Mouse (Mus musculus): ENCODE measurements around the gene Sesn3.
A peak's percentile ranks its signal among the peaks of the same experiment; 100 is the strongest.
"Not testable (repeated sequence)": the region's sequence is repeated elsewhere in the genome, so short reads cannot be mapped to it uniquely, and the experiment has no call there.

Sesn3 gene

DNA sequence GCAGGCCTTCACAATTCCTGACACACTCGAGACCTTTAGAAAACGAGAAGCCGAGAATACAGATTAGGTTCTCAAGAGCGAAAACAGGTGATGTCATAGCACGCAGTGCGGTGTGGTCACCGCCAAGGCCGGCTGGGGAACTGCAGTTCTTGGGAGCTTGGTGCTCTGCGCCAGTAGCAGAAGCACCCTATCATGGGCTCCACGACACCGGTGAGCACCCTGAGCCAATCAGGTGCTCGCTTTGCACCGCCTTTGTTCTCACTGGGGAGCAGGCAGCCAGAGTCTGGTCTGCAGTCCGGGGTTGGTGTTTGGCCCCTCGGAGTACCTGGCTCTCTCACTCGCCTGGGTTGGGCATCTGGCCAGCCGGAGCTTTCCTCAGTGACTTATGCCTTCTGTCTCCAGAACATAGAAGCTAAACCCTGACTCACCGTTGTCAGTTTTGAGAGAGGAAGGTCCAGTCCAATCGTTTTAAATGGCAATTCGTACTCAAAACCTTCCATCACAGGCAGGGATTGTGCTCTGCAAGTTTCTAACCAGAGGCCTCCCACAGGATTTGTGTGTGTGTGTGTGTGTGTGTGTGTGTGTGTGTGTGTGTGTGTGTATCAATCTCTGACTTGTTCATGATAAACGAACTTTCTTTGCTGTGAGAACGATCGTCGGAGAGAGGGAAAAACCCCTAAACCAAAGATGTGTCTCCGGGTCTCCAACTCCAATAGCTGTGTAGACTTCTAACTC lies at the start of gene Sesn3:
Sesn3 (plus strand) TSS at position 82 of the 735 bp plus-strand sequence.
- DNase-seq (ENCODE audit: low read depth, low spot score) = peak; percentile 66

DNA sequence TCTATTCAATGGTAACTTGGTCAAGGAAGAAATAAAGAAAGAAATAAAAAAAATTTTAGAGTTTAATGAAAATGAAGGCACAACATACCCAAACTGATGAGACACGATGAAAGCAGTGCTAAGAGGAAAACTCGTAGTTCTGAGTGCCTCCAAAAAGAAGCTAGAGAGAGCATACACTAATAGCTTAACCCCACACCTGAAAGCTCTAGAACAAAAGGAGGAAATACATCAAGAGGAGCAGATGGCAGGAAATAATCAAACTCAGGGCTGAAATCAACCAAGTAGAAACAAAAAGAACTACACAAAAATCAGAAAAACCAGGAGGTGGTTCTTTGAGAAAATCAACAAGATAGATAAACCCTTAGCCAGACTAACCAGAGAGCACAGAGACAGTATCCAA lies 47.8 kb upstream of the Sesn3 start:
- DNase-seq (ENCODE audit: low read depth, low spot score) = not testable (repeated sequence)

DNA sequence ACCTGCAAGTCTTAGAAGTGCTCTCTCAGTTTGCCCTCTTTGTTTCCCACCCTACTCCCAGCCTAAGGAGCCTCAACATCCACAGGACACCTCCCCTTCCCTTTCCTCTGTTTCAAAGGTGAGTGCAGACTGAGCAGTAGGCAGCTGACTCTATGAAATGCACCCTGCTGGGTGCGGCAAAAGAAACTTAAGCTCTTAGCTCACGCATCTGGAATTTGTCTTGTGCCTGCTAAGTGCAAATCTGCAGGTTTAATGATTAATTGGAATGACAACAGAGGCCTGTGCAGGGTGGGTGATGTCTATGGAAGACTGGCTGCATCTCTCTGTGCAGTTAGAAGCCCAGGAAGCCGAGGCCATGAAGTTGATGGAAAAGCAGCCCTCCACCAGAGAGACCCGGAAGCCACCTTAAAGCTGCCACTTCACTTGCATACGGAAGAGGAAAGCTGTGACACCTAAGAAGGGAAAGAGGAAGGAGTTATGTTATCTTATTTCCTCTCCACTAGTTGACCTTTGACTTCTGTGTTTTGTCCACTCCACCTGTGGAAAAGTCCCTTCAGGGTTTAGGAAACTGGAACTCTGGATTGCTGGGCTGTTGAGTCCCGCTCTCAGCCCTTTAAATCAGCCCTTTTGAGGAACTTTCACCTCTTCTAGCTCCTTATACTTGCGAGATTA lies 41.0 kb upstream of the Sesn3 start:
- DNase-seq (ENCODE audit: low read depth, low spot score) = no peak

DNA sequence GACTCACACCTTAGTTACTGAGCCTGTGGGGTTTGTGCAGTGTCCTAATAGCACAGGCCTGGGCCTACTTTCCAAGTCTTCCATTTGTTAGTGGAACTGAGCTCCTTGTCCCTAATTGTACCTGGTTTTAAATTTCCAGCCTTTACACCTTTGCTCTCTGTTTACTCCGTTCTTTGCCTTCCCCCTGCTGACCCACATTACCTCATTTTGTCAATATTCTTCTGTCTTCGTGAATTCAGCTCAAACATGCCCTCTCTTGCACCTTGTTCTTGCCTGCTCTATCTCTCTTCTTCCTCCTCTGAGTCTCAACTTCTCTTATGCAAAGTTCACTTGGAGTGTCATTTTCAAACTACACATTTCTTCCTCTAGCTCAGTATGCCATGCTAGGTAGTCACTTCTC lies 39.6 kb upstream of the Sesn3 start:
- DNase-seq (ENCODE audit: low read depth, low spot score) = no peak

DNA sequence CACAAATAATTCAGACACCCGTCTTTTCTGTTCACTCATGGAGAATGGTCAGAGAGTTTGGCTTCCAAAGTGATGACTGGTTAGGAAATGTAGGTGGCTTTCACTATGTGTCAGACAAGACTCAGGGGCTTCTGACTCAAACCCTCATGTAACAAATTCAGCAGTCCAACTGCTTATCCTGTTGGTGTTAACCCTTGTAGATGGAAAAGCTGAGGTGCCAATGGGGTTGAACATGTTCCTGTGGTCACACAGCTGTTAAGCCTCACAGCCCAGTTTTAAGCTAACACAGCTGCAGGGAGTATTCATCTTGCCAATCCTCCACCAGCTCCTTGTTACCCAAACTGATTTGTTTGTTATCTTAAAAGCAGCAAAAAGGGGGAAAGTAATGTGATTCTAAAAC lies 33.9 kb upstream of the Sesn3 start:
- not testable (repeated sequence) for DNase-seq (ENCODE audit: low read depth, low spot score)

DNA sequence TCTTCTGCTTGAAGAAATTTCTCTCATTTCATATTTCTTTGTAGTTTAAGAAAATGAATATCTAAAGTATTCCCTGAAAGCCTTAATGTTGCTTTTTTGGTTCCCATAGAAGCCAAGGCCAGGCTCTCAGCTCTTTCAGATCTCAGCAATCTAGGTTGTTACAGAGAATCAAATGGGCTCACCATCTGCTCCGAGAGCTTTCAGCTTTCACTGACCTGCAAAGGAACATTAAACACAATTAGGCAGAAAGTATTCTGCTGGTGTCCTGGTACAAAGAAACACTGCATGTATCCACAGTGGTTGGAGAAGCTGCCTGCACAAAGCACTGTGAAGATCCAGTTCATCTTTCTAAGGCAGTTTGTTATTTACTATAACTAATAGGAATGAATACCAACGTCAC lies 32.6 kb upstream of the Sesn3 start:
- no peak for DNase-seq (ENCODE audit: low read depth, low spot score)

DNA sequence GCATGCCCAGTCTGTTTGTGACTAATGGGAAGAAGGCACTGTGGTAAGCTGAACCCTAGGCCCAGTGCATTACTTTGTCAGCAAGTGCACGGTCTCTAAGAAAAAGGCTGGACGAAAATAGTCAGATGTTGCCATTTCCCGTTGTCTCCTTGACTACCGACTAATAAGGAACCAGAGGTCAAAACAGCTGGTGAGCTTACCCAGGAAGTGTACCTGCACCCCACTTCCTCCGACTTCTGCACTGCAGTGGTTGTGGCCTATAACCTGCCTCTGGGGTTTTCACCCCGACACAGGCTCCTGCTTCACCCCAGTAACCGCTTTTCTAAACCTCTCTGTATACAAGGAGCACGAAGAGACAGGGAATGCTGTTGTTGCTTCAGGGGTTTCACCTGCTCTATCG lies 30.3 kb upstream of the Sesn3 start:
- no peak for DNase-seq (ENCODE audit: low read depth, low spot score)

DNA sequence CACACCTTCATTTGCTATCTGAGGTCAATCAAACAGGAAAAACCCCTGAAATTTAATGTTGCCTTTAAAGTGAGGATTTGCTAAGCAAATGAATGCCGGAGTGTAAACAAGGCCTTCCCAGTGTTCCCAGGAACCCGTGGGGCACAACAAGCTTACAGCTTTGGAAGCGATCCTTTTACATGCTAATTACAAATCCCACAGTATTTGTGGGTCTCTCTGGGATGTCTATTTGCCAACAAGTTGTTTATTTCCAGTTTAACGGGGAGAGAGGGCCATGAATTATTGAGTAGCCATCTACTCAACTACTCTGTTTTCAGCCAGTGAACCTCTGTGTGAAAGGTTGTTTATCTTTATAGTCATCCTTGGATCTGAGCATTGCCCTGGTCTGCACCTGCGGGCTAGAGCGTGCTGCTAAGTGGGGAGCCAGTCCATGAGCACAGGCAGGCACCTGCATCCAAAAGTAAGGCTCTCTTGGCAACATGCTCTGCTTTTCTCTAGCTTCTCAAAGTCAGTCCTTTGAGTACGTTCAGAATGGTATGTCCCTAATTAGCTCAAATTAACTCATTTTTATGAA lies 29.8 kb upstream of the Sesn3 start:
- DNase-seq (ENCODE audit: low read depth, low spot score) = no peak

DNA sequence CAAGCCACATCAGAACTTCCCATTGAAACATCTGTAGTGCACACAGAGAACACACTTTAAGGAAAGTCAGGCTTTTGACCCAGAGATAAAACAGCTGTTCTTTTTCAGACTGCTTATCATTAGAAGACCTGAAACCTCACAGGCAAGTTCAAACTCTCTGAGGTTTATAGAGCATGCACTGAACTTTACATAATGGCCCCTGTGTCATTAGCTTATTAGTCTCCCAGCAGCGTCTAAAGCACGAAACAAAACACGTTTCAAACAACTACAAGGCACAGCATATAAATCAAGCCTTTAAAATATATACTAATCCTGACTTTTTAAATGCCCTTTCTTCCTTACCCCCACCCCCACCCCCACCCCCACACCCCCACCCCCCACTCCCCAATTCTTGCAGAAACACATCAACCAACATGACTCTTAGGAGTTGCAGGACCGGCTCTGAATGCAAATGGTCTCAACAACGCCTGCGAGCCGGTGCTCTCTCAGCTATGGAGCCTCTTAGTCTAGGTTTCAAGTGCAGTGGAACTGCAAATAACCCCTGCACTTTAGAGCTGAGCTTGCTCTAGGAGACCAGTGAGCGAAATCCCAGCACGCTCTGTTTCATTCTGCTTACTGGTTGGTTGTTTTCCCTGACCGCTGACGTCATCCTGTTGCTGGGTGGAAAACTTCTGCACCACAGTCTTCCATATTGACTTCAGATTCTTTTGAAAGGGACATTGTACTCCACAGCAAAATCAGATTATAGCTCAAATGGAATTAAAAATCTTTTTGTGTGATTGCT lies 28.7 kb upstream of the Sesn3 start:
- peak; percentile 57 for DNase-seq (ENCODE audit: low read depth, low spot score)

DNA sequence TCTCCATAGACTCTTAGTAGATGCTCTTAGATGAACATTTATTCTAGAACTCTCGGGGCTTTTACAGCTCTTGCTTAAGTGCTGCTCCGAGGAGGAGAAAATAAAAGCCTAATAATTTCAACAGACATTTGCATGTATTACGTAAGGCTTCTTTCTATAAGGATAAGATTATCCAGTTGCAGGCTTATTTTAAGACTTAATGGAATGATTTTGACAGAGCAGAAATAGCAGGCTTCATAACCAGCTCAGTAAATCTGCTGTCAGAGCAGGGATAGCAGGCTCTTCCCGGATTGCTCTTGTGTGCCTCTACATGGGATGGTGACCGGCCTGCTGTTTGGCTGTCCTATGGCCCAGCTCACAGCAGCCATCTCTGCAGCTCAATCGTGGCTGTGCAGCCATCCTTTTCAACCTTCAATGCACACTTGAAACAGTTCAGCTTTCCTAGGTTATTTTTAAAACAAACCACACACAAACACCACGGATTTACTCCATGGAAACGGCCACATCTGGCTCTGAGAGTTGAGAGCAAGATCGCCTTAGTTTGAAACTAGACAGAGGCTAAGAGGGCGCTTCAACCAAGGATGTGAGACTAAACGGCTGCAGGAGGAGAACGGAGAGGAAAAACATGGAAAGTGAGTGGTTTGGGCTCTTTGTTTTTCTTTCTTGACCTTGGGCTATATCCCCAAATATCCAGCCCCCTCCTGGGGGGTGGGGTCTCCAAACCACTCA lies 27.2 kb upstream of the Sesn3 start:
- no peak for DNase-seq (ENCODE audit: low read depth, low spot score)

DNA sequence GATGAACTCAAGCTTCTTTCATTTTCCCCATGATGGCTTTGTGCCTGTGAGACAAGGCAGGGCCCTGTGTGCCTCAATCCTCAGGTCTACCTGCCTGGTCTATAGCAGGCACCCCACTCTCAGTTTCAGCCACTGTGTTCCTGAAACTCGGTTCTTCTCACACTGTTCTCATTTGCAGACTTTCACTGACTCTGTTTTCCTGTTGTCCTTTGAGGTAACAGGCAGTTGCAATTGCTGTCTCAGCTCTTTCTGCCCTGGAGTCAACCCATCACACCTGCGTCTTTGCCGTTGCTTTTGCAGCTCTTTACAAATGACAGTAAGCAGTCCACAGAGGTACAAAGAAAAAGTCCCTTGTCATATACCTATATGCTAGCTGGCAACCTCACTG lies 26.7 kb upstream of the Sesn3 start:
- no peak for DNase-seq (ENCODE audit: low read depth, low spot score)

DNA sequence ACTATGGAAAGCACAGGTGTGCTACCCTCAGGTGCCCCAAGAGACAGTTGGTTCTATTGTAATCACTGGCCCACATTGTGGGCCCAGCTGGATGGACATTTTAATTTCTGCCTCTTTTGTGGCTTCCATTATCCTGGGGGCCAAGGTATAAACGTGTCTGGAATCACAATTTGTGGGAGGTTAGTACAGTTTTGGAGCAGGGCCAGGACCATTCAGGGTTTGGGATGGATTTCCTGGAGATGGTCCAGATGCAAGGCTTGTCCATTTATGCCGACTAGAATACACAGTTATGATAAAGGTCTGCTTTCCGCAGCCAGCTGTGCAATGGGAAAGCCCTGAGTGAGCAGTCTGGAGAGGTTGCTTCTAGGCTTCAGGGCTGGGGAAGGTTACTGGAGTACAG lies 13.7 kb upstream of the Sesn3 start:
- no peak for DNase-seq (ENCODE audit: low read depth, low spot score)

DNA sequence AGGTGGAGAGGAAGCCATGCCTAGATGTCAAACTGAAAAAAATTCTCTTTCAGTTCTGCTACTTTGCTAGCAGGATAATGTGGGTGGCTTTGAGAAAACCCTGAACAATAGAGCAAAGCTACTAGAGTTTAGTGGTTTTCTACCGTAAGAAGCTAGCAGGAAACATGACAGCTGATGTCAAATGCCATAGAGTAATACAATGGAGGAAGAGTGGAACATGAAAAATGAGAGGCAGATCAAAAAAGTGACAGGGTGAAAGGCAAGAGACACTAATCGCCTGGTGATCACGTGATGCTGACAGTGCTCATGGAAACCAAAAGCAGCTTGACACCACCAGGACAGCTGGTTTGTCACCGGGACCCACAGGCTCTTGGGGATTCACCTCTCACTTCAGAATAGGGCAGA lies 12.3 kb upstream of the Sesn3 start:
- no peak for DNase-seq (ENCODE audit: low read depth, low spot score)

DNA sequence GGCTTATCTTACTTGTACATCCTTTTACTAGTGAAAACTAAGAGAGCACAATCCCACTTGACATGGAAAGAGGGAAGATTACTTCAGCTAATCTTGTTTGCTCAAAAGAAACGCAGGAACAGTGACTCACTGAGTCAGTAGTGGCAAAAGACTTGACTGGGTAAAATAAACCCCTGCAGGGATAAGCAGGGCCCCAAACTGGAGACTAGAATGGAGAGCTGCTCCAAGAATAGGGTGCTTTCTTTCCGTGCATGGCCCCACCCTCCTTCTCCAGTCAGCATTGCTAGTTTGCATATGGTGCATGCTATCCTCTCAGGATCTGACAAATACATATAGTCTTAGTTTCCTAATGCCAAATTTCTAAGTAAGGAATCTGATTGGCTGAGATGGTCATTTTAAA lies 8.4 kb upstream of the Sesn3 start:
- no peak for DNase-seq (ENCODE audit: low read depth, low spot score)

DNA sequence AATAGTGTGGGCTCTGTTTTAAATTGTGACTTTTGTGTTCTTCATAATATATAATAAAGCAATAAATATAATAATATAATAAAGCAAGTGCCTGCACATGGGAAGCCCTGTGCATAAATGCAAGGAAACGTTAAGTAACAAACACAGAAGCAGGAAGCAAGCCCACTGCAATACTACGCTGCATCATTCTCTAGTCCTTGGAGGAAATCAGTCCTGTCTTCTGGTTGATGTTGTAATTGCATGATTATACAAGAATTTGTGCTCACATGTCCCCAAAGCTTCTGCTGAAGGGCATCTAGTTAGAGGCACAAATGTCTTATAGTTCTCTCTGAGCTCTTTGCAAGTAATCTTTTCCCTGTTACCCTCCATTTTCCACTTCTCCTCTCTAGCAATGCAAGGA lies 6.3 kb upstream of the Sesn3 start:
- DNase-seq (ENCODE audit: low read depth, low spot score) = no peak

DNA sequence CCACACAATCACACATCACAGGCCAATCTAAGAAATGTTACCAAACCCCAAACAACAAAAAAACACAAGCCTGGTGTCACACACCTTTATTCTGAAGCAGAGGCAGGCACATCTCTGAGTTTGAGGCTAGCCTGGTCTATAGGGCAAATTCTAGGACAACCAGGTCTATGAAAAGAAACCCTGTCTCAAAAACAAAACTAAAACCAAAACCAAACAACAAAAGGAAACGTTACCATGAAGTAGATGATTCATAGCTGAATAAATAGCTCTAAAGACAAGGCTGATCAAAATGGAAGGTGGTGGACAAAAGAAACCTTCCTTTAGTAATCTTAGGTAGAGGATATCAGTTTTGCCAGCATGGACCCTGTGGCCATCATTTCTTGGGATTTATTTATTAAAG lies 1.9 kb upstream of the Sesn3 start:
- DNase-seq (ENCODE audit: low read depth, low spot score) = no peak

DNA sequence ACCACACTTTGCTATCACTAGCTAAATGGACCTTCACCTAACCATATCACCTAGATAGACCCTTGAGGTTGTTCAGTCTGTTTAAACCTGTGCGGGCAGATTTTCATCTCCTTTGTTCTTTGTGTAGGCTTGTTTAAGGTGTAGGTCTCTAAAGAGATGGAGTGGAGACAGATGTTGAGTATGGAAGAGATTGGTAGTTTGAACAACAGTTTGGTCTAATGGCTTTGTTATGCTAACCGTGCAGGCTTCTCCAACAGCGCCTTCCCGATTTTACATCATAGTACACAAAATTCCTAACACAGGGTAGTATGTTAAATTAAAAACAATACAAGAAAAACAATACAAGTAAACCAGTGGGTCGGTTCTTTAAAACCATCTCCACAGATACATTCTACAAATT lies 281 bp upstream of the Sesn3 start:
- DNase-seq (ENCODE audit: low read depth, low spot score) = no peak

DNA sequence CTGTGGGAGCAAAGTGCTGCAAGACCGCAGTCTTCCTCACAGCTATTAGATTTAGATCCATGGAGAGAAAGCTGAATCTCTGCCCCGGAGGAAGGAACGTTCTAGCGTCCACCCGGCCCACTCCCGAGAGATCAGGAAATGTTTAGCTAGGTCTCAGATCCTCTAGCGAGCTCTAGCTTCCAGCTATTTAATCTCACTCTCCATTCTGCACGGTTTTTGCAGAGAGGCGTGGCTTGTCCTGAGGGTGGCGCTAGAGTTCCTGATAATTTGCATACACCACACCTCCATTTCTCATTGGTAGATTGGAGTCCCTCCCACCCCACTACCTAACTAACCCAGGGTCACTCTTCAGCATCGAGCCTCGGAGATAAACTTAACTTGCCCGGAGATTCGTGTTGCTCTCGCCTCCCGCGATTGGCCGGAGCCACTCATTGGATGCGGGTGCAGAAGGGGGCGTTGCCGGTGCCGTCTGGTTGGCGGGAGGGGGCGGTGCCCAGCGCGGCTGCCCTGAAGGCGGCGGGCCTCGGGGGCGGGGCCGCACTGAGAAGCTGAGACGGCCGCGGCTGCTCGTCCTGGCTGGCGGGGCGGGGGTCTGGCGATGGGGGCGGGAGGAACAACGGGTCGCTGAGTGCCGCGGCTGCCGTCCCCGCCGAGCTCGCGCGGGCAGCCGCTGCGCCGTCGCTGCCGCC lies 1.1 kb downstream of the Sesn3 start:
- DNase-seq (ENCODE audit: low read depth, low spot score) = peak; percentile 96

DNA sequence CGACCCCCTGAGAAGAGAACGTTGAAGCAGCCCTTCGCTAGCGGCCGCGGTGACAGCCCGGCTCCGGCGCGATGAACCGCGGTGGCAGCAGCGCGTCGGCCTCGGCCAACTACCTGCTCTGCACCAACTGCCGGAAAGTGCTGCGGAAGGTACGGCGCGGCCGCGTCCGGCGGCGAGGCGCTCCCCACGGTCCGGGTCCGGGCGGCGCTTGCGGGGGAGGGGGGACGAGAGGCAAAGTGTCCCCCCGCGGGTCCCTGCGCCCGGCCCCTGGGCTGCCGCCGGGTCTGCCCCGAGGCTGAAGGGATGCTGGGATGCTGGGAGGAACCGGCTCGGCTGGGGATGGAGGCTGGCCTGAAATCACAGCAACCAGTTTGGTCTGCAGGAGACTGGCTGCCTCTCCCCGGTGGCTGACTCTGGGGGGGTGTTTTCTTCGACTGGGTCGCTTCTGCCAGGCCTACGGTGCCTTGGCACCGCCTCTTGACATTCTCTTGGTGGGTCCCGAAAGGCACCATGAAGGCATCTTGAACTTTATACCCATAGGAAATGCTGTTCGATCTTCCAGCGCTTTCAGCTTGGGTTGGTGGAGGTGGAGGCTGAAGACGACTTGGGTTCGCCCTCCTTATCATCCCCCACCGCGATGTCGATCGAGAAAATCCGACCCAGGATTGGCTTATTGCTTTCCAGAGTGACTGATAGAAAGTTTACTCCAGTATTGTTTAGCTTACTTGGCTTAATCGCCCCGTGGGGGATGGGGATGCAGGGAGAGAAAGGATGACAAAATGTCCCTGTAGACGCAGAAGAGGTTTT lies 1.8 kb downstream of the Sesn3 start:
- peak; percentile 11 for DNase-seq (ENCODE audit: low read depth, low spot score)

DNA sequence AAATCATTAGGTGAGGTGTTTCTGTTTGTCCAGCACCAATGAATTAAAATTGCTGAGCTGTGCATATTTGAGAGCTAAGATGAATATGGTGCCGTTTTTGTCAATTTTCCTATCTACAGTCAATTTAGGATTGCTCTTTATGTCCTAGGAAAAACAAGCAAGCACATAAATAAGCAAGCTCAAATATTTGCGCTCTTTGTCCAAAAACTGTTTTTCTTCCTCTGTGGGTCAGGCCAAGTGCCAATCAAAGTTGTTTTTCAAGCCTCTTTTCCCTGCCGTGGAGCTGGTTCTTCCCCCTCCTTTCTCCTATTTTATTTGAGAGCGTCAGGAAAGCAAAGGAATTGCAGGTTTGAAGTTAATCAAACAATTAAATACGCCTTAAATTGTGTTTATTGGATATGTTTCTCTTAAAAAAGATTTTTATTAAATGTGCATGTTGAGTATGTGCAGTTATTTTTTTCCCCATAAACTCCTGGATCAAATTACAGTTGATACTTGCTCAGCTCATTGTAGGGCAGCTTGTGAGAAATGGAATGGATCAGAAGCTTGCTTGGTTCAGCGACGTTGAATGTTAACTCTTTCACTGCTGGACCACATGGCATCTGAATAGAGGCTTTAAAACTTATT lies 2.6 kb downstream of the Sesn3 start:
- peak; percentile 22 for DNase-seq (ENCODE audit: low read depth, low spot score)
